Comparison of ENCODE assay signal across 29 mouse cellular contexts in the genomic region with DNA sequence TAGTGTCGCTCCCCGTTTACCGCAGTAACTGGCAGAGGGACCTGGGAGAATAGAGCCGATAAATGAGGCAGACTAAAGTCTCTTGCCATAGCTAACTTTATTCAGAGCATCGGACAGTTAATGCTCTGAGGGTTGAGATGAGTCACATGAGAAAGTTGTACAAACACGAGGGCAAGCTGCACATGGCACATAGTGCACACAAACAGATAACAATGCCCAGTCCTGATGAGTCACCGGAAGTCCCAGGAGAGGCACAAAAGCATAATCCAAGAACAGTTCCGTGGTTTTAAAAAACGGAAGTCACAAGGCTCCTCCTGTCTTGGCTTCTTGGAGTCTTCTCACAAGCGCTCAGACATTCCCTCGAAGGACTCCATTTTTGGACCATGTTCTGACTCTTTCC. TPM values are rescaled to one million over a fixed set of nuclear protein-coding genes. Genes with fewer than 3 reads are reported as not detected.
A peak's percentile ranks its signal among the peaks of the same experiment; 100 is the strongest.
DNase-seq lines count a peak whose midpoint lies in the region; ATAC-seq and TF ChIP-seq lines count a peak whose summit lies in the region.
"Had no signal": no experiment of that assay in that cellular context is flagged by ENCODE, and none has a peak within 500 bp of the region (broad histone marks: within the 10 kb centered on the region; RNA-seq: fewer than 3 reads in every experiment).

No protein-coding gene starts in this region.

- POLR2A ChIA-PET in Patski (lab: Charles Lee) = interaction anchor here (1.0 kb wide), 1 partner anchor 8 kb away, joined by 3 read pairs; no protein-coding TSS in a partner anchor

- no peaks in the 10 kb centered on the region for H3K9me3 ChIP-seq in MEL (replicated peaks; ENCODE audit: insufficient read depth, low read length)
- H3K9me3 ChIP-seq: embryonic facial prominence, embryonic 10.5 days; embryonic facial prominence, embryonic 15.5 days; forebrain, embryonic 13.5 days; heart, embryonic 10.5 days; heart, embryonic 15.5 days; hindbrain, embryonic 13.5 days; kidney, embryonic 15.5 days; limb, embryonic 10.5 days; limb, embryonic 15.5 days; midbrain, embryonic 12.5 days; neural tube, embryonic 13.5 days had no signal

- H3K27ac ChIP-seq in MEL (ENCODE audit: control insufficient read depth, low read depth, low read length) = no peak overlapping the region
- peak overlapping the region; percentile 66 for H3K27ac ChIP-seq in embryonic fibroblast, embryonic 13.5 days (ENCODE audit: insufficient read depth, low read length)
- H3K27ac ChIP-seq: embryonic facial prominence, embryonic 10.5 days; embryonic facial prominence, embryonic 15.5 days; forebrain, embryonic 13.5 days; heart, embryonic 10.5 days; heart, embryonic 15.5 days; hindbrain, embryonic 13.5 days; kidney, embryonic 15.5 days; layer of hippocampus, adult 2 months; limb, embryonic 10.5 days; limb, embryonic 15.5 days; liver, embryonic 14.5 days; midbrain, embryonic 12.5 days; neural tube, embryonic 13.5 days had no signal

- H3K4me3 ChIP-seq in MEL (ENCODE audit: control insufficient read depth in 1 of 2, insufficient read depth in 1 of 2, low read depth in 2 of 2, low read length in 2 of 2) = no peak overlapping the region
- H3K4me3 ChIP-seq in embryonic fibroblast, embryonic 13.5 days (ENCODE audit: insufficient read depth, low read length) = no peak overlapping the region
- H3K4me3 ChIP-seq: embryonic facial prominence, embryonic 10.5 days; embryonic facial prominence, embryonic 15.5 days; forebrain, embryonic 13.5 days; heart, embryonic 10.5 days; heart, embryonic 15.5 days; hindbrain, embryonic 13.5 days; kidney, embryonic 15.5 days; layer of hippocampus, adult 2 months; limb, embryonic 10.5 days; limb, embryonic 15.5 days; midbrain, embryonic 12.5 days; neural tube, embryonic 13.5 days had no signal

- TF ChIP-seq POLR2A in MEL (IDR thresholded peaks at IDR 0.05; ENCODE audit: control insufficient read depth in 1 of 2, insufficient read depth in 1 of 2, low read depth in 1 of 2, low read length in 2 of 2, poor library complexity in 1 of 2) = no peak
- no peak for TF ChIP-seq POLR2A in embryonic fibroblast, embryonic 13.5 days (IDR thresholded peaks at IDR 0.05; ENCODE audit: low read depth, low read length)

- DNase-seq in 416B (ENCODE audit: low read depth) (peak; percentile 53), MEL (ENCODE audit: low read depth, low spot score) (peak; percentile 3), Patski (ENCODE audit: low read depth, low spot score) (no peak)
- DNase-seq in kidney, adult 18-20 months = no peak
- DNase-seq in kidney, postnatal 10 days = no peak
- DNase-seq in adrenal gland, adult (ENCODE audit: inconsistent age in 2 of 2, low spot score in 1 of 2) = no peak
- DNase-seq: adrenal gland, postnatal 25 days; cerebellum, adult 2 months; cerebellum, postnatal 14 days; gastrocnemius, postnatal 10 days; kidney, postnatal 36 days; lung, adult 2 months; lung, postnatal 14 days had no signal

- no peaks in the 10 kb centered on the region for H3K79me2 ChIP-seq in MEL (ENCODE audit: control insufficient read depth, insufficient read depth, low read length, poor library complexity)

- TF ChIP-seq CTCF in MEL (IDR thresholded peaks at IDR 0.05 in 2 of 3, conservative IDR thresholded peaks at IDR 0.05 in 1 of 3; ENCODE audit: control insufficient read depth in 1 of 3, insufficient read depth in 1 of 3, low read depth in 2 of 3, low read length in 3 of 3, poor library complexity in 1 of 3, severe bottlenecking in 1 of 3) = no peak
- no peak for TF ChIP-seq CTCF in Patski (IDR thresholded peaks at IDR 0.05)
- TF ChIP-seq CTCF in embryonic fibroblast, embryonic 13.5 days (IDR thresholded peaks at IDR 0.05; ENCODE audit: borderline replicate concordance, insufficient read depth, low read length) = no peak

- no peak for TF ChIP-seq RAD21 in MEL (IDR thresholded peaks at IDR 0.05; ENCODE audit: low read depth, low read length)

- H3K36me3 ChIP-seq in MEL (ENCODE audit: control insufficient read depth in 1 of 2, insufficient read depth in 2 of 2, low read length in 2 of 2) = no peaks in the 10 kb centered on the region
- H3K36me3 ChIP-seq: embryonic facial prominence, embryonic 10.5 days; embryonic facial prominence, embryonic 15.5 days; heart, embryonic 10.5 days; heart, embryonic 15.5 days; hindbrain, embryonic 13.5 days; kidney, embryonic 15.5 days; limb, embryonic 10.5 days; limb, embryonic 15.5 days; midbrain, embryonic 12.5 days; neural tube, embryonic 13.5 days had no signal

- no peaks in the 10 kb centered on the region for H3K27me3 ChIP-seq in MEL (ENCODE audit: control insufficient read depth in 1 of 2, insufficient read depth in 2 of 2, low read length in 2 of 2)
- no peaks in the 10 kb centered on the region for H3K27me3 ChIP-seq in Patski
- H3K27me3 ChIP-seq: embryonic facial prominence, embryonic 15.5 days; forebrain, embryonic 13.5 days; heart, embryonic 15.5 days; hindbrain, embryonic 13.5 days; kidney, embryonic 15.5 days; limb, embryonic 15.5 days; neural tube, embryonic 13.5 days had no signal

- TF ChIP-seq EP300 in MEL (IDR thresholded peaks at IDR 0.05; ENCODE audit: low read depth in 1 of 2, low read length in 2 of 2) = no peak

- H3K4me1 ChIP-seq in MEL (ENCODE audit: control insufficient read depth in 1 of 2, insufficient read depth in 2 of 2, low read length in 2 of 2) = no peaks in the 10 kb centered on the region
- H3K4me1 ChIP-seq in embryonic fibroblast, embryonic 13.5 days (ENCODE audit: control insufficient read depth, insufficient read depth, low read length) = 0 out of 2 replicates have a peak, but pooled peaks cover 5% of the 10 kb centered on the region
- H3K4me1 ChIP-seq: embryonic facial prominence, embryonic 15.5 days; forebrain, embryonic 13.5 days; hindbrain, embryonic 13.5 days; kidney, embryonic 15.5 days; limb, embryonic 10.5 days; midbrain, embryonic 12.5 days; neural tube, embryonic 13.5 days had no signal

- CTCF ChIA-PET in Patski (lab: Charles Lee) = interaction anchor here (1.3 to 1.5 kb wide), 2 partner anchors 14 kb away, joined by 4 to 6 read pairs; no protein-coding TSS in a partner anchor

- no peak overlapping the region for H3K9ac ChIP-seq in MEL (ENCODE audit: control insufficient read depth, low read depth, low read length, poor library complexity, severe bottlenecking)
- H3K9ac ChIP-seq: embryonic facial prominence, embryonic 15.5 days; forebrain, embryonic 13.5 days; heart, embryonic 15.5 days; kidney, embryonic 15.5 days; limb, embryonic 15.5 days; liver, embryonic 14.5 days; midbrain, embryonic 12.5 days; neural tube, embryonic 13.5 days had no signal

- peak; percentile 73 for ATAC-seq in Patski
- no peak for ATAC-seq in megakaryocyte-erythroid progenitor cell, adult 5-6 weeks (replicated peaks; ENCODE audit: low FRiP score, low TSS enrichment, poor library complexity, severe bottlenecking)
- ATAC-seq: forebrain, embryonic 13.5 days; intestine, postnatal 0 days had no signal

- in situ Hi-C loops in Patski (cut with MboI; ENCODE audit: low pct_unique_long_range_greater_than_20kb) = no loop called here

TF ChIP-seq in MEL, 35 proteins besides CTCF, POLR2A, EP300 and RAD21:
- TF ChIP-seq MAZ (IDR thresholded peaks at IDR 0.05; ENCODE audit: low read depth, low read length) (no peak), E2F4 (IDR thresholded peaks at IDR 0.05; ENCODE audit: borderline replicate concordance, low read depth, low read length) (no peak), RCOR1 (IDR thresholded peaks at IDR 0.05; ENCODE audit: low read depth, low read length) (no peak), POLR2AphosphoS2 (IDR thresholded peaks at IDR 0.05; ENCODE audit: low read length) (no peak), ELF1 (IDR thresholded peaks at IDR 0.05; ENCODE audit: low read depth, low read length) (no peak), GATA1 (IDR thresholded peaks at IDR 0.05; ENCODE audit: low read depth, low read length) (no peak), SIN3A (IDR thresholded peaks at IDR 0.05; ENCODE audit: low read length) (no peak), NRF1 (IDR thresholded peaks at IDR 0.05; ENCODE audit: insufficient read depth, low read depth, low read length, poor library complexity, severe bottlenecking) (no peak), ZC3H11A (IDR thresholded peaks at IDR 0.05; ENCODE audit: low read depth, low read length) (no peak)

RNA-seq across cellular contexts. Expression of gene Bcl10, which starts 46.5 kb away (rescaled TPM):
- total RNA-seq in MEL (2012; rRNA removed) = 25.0 and 28.0 TPM in 2 replicates
- 10 to 100 TPM in 1 of 2 experiments, not detected in 1; 30.4 TPM for polyA plus RNA-seq in MEL (2012; ENCODE audit: insufficient read depth in 1 of 2, insufficient read length in 2 of 2, low read depth in 1 of 2, low replicate concordance in 2 of 2, missing spikeins in 1 of 2)
- 51.4 TPM for polyA plus RNA-seq in Patski (2021)
- 45.4 and 53.9 TPM in 2 replicates for polyA plus RNA-seq in embryonic fibroblast, embryonic 13.5 days (2011; ENCODE audit: insufficient read length, low read depth, missing spikeins)
- 9.4 and 19.1 TPM in 2 replicates for total RNA-seq in megakaryocyte-erythroid progenitor cell, adult 5-6 weeks (2014; fragmentation: Nextera tagmentation)
- 20.4 and 38.6 TPM in 2 replicates for total RNA-seq in megakaryocyte-erythroid progenitor cell, adult 5-6 weeks (2017)

Comparison
In these comparisons a context has a peak if more than half of its experiments do, and no peak if none do; other contexts are left out.
1. DNase-seq: peak in 416B (single experiment) and MEL (single experiment); none in Patski (single experiment), kidney, adult 18-20 months (single experiment), kidney, postnatal 10 days (single experiment) and adrenal gland, adult (0 of 2).